Mouse (Mus musculus) embryo, embryonic 10 days (tissue): ENCODE results near the gene Mfap2.
A peak's percentile ranks its signal among the peaks of the same experiment; 100 is the strongest.

Source experiments
- DNase-seq: peaks from one replicate; pipeline ENCODE4 v3.0.0-alpha.2; 2015; ENCODE audit warnings: low spot score

Gene Mfap2

GRCm38 (mm10) chr4:141010118-141010517 is at the start of gene Mfap2:
TSS of gene Mfap2 (plus strand) at chr4:141010418.
- no peak for DNase-seq

- peak; percentile 99 for DNase-seq
Measured at GRCm38 (mm10) chr4:140960781-140961466, 49.3 kb upstream of the Mfap2 start, which contains the start of gene Sdhb. TSS of gene Sdhb (plus strand) at chr4:140961203.

- no peak for DNase-seq
Measured at GRCm38 (mm10) chr4:140961467-140962206, 48.6 kb upstream of the Mfap2 start.

GRCm38 (mm10) chr4:140962207-140962909 is 47.9 kb upstream of the Mfap2 start:
- no peak for DNase-seq

GRCm38 (mm10) chr4:140962950-140963349 is 47.3 kb upstream of the Mfap2 start:
- peak; percentile 35 for DNase-seq

- no peak for DNase-seq
Measured at GRCm38 (mm10) chr4:140963941-140964597, 46.1 kb upstream of the Mfap2 start.

GRCm38 (mm10) chr4:140964620-140965019 is 45.6 kb upstream of the Mfap2 start:
- peak; percentile 87 for DNase-seq

GRCm38 (mm10) chr4:140967386-140968159 is 42.6 kb upstream of the Mfap2 start:
- DNase-seq = no peak

GRCm38 (mm10) chr4:140971691-140972090 is 38.5 kb upstream of the Mfap2 start:
- no peak for DNase-seq

GRCm38 (mm10) chr4:140974408-140974807 is 35.8 kb upstream of the Mfap2 start:
- no peak for DNase-seq

- DNase-seq = no peak
Measured at GRCm38 (mm10) chr4:140975356-140975755, 34.9 kb upstream of the Mfap2 start.

- no peak for DNase-seq
Measured at GRCm38 (mm10) chr4:140977278-140977677, 32.9 kb upstream of the Mfap2 start.

- DNase-seq = no peak
Measured at GRCm38 (mm10) chr4:140977886-140978692, 32.1 kb upstream of the Mfap2 start.

GRCm38 (mm10) chr4:140981605-140982004 is 28.6 kb upstream of the Mfap2 start:
- no peak for DNase-seq

GRCm38 (mm10) chr4:140982808-140983207 is 27.4 kb upstream of the Mfap2 start:
- no peak for DNase-seq

- DNase-seq = no peak
Measured at GRCm38 (mm10) chr4:140983442-140983841, 26.8 kb upstream of the Mfap2 start.

- no peak for DNase-seq
Measured at GRCm38 (mm10) chr4:140984544-140984943, 25.7 kb upstream of the Mfap2 start.

GRCm38 (mm10) chr4:140986024-140986710 is 24.1 kb upstream of the Mfap2 start:
- no peak for DNase-seq

GRCm38 (mm10) chr4:140986711-140987395 is 23.4 kb upstream of the Mfap2 start, which contains the start of gene Atp13a2:
TSS of gene Atp13a2 (plus strand) at chr4:140986873.
- peak; percentile 91 for DNase-seq
